Mouse (Mus musculus) kidney, embryonic 15.5 days (tissue): ENCODE measurements around the gene Cfd. TPM values are rescaled to one million over a fixed set of nuclear protein-coding genes. Genes with fewer than 3 reads are reported as not detected.
A peak's percentile ranks its signal among the peaks of the same experiment; 100 is the strongest.

Experiments
- ATAC-seq: fragments of 200-750 bp; cut with Nextera tagmentation; replicated peaks from 2 replicates; pipeline ENCODE4 v1.8.0; 2017; ENCODE audit warnings: moderate TSS enrichment; ENCODE audit not compliant: low FRiP score
- H3K27ac ChIP-seq: fragments of 300-500 bp; sonication (generic); 2 replicates; pipeline ENCODE4 v1.5.1; 2015; ENCODE audit warnings: mild to moderate bottlenecking, inconsistent platforms
- H3K27me3 ChIP-seq: fragments of 300-500 bp; sonication (generic); 2 replicates; pipeline ENCODE4 v1.6.1; 2015; ENCODE audit warnings: inconsistent platforms
- H3K36me3 ChIP-seq: fragments of 300-500 bp; sonication (generic); 2 replicates; pipeline ENCODE4 v1.6.1; 2015; ENCODE audit warnings: inconsistent platforms
- H3K4me1 ChIP-seq: fragments of 300-500 bp; sonication (generic); 2 replicates; pipeline ENCODE4 v1.6.1; 2015; ENCODE audit warnings: inconsistent platforms
- H3K4me2 ChIP-seq: fragments of 300-500 bp; sonication (generic); 2 replicates; pipeline ENCODE4 v1.6.1; 2015; ENCODE audit warnings: moderate library complexity, mild to moderate bottlenecking, inconsistent platforms
- H3K4me3 ChIP-seq: fragments of 300-500 bp; sonication (generic); replicated peaks from 2 replicates; pipeline ENCODE4 v1.5.1; 2015; ENCODE audit warnings: mild to moderate bottlenecking, inconsistent platforms
- H3K9ac ChIP-seq: fragments of 300-500 bp; sonication (generic); 2 replicates; pipeline ENCODE4 v1.6.1; 2015; ENCODE audit warnings: mild to moderate bottlenecking, inconsistent platforms
- H3K9me3 ChIP-seq: fragments of 300-500 bp; sonication (generic); replicated peaks from 2 replicates; pipeline ENCODE4 v1.6.1; 2016; ENCODE audit warnings: inconsistent platforms
- WGBS: fragments of 180-500 bp; shearing (Covaris S2); methylation state at CpG from one replicate; pipeline ENCODE4 v1.1.7; 2015; ENCODE audit warnings: mixed read lengths; 5-methylcytosine and 5-hydroxymethylcytosine counted together
- polyA plus RNA-seq: library from polyadenylated mRNA; unstranded; fragments of >200 nt; fragmentation: Nextera tagmentation; extraction: Ambion mirVana; gene quantifications from 2 replicates; pipeline ENCODE4 v1.2.1, GENCODE M21; 2015

The Cfd gene
- polyA plus RNA-seq, 1 experiment from 2014 or later, result not detected

GRCm38 (mm10) chr10:79914948-79915596 lies 24.4 kb downstream of the Cfd start:
- H3K9ac ChIP-seq, result no peak overlapping the region
- H3K9me3 ChIP-seq, result no peaks in the 10 kb centered on the region
- H3K4me2 ChIP-seq, result peak overlapping the region; percentile 78; the same call in 1 of the 2 replicates
- 0 out of 2 replicates have a peak overlapping the region, but pooled peaks have one; percentile 83 for H3K4me3 ChIP-seq
- no peak overlapping the region for H3K27ac ChIP-seq
- H3K27me3 ChIP-seq, result peaks cover 30% of the 10 kb centered on the region
- H3K36me3 ChIP-seq, result peaks cover 27% of the 10 kb centered on the region
- WGBS, result 66% methylated on average over 7 of the region's 7 CpGs
- peaks cover 54% of the 10 kb centered on the region for H3K4me1 ChIP-seq
- no peak for ATAC-seq

GRCm38 (mm10) chr10:79916081-79916480 lies 25.4 kb downstream of the Cfd start:
- peak overlapping the region; percentile 78 for H3K4me2 ChIP-seq
- peaks cover 65% of the 10 kb centered on the region for H3K4me1 ChIP-seq
- no peak for ATAC-seq
- H3K27ac ChIP-seq, result peak overlapping the region; percentile 89
- peak overlapping the region; percentile 83 for H3K4me3 ChIP-seq
- H3K9ac ChIP-seq, result peak overlapping the region; percentile 96
- H3K9me3 ChIP-seq, result no peaks in the 10 kb centered on the region
- WGBS, result 6% methylated on average over 8 of the region's 8 CpGs
- H3K36me3 ChIP-seq, result peaks cover 19% of the 10 kb centered on the region
- H3K27me3 ChIP-seq, result peaks cover 40% of the 10 kb centered on the region

GRCm38 (mm10) chr10:79916808-79917531 lies 26.3 kb downstream of the Cfd start, which contains the start of gene Kiss1r:
TSS of gene Kiss1r (plus strand) at chr10:79916971.
- H3K27ac ChIP-seq, result peak within 1 kb of the TSS; percentile 89
- H3K4me3 ChIP-seq, result peak within 1 kb of the TSS; percentile 83
- H3K9me3 ChIP-seq, result no peaks in the 10 kb centered on the region
- peaks cover 10% of the 10 kb centered on the region for H3K36me3 ChIP-seq
- H3K4me1 ChIP-seq, result peaks cover 73% of the 10 kb centered on the region
- WGBS, result 2% methylated on average over 41 of the region's 42 CpGs
- H3K27me3 ChIP-seq, result peaks cover 49% of the 10 kb centered on the region
- peak within 1 kb of the TSS; percentile 96 for H3K9ac ChIP-seq
- ATAC-seq, result peak; percentile 84
- H3K4me2 ChIP-seq, result peak within 1 kb of the TSS; percentile 78

- WGBS, result 69% methylated on average over 5 of the region's 5 CpGs
- no peak for ATAC-seq
- H3K9me3 ChIP-seq, result no peaks in the 10 kb centered on the region
- peaks cover 55% of the 10 kb centered on the region for H3K27me3 ChIP-seq
- peak overlapping the region; percentile 83 for H3K4me3 ChIP-seq
- H3K4me2 ChIP-seq, result peak overlapping the region; percentile 78
- H3K9ac ChIP-seq, result peak overlapping the region; percentile 96; the same call in 1 of the 2 replicates
- no peak overlapping the region for H3K27ac ChIP-seq
- H3K36me3 ChIP-seq, result peaks cover 4% of the 10 kb centered on the region; the same call in 1 of the 2 replicates
- peaks cover 73% of the 10 kb centered on the region for H3K4me1 ChIP-seq
Observed at GRCm38 (mm10) chr10:79917532-79918100, 27.0 kb downstream of the Cfd start.

GRCm38 (mm10) chr10:79918231-79919078 lies 27.8 kb downstream of the Cfd start:
- Histone ChIP-seq H3K27ac (no peak overlapping the region), H3K9ac (0 out of 2 replicates have a peak overlapping the region, but pooled peaks have one; percentile 5), H3K36me3 (no peaks in the 10 kb centered on the region), H3K27me3 (peaks cover 63% of the 10 kb centered on the region), H3K4me3 (peak overlapping the region; percentile 27), H3K4me1 (peaks cover 75% of the 10 kb centered on the region), H3K4me2 (peak overlapping the region; percentile 54), H3K9me3 (no peaks in the 10 kb centered on the region)
- no peak for ATAC-seq
- WGBS, result 7% methylated on average over 35 of the region's 35 CpGs

- Histone ChIP-seq H3K9me3 (no peaks in the 10 kb centered on the region), H3K4me2 (peak overlapping the region; percentile 54), H3K27me3 (peaks cover 65% of the 10 kb centered on the region), H3K4me1 (peaks cover 72% of the 10 kb centered on the region), H3K27ac (no peak overlapping the region), H3K36me3 (no peaks in the 10 kb centered on the region), H3K9ac (no peak overlapping the region), H3K4me3 (peak overlapping the region; percentile 27)
- ATAC-seq, result no peak
- WGBS, result 4% methylated on average over 21 of the region's 21 CpGs
Observed at GRCm38 (mm10) chr10:79919251-79919849, 28.7 kb downstream of the Cfd start.

GRCm38 (mm10) chr10:79920056-79920890 lies 29.6 kb downstream of the Cfd start:
- H3K27ac ChIP-seq, result no peak overlapping the region
- peaks cover 69% of the 10 kb centered on the region for H3K4me1 ChIP-seq
- peak overlapping the region; percentile 57 for H3K4me2 ChIP-seq
- H3K9me3 ChIP-seq, result no peaks in the 10 kb centered on the region
- 0 out of 2 replicates have a peak, but pooled peaks have one; percentile 5 for ATAC-seq
- WGBS, result 18% methylated on average over 26 of the region's 26 CpGs
- peak overlapping the region; percentile 34 for H3K4me3 ChIP-seq
- H3K27me3 ChIP-seq, result peaks cover 65% of the 10 kb centered on the region
- no peak overlapping the region for H3K9ac ChIP-seq
- H3K36me3 ChIP-seq, result no peaks in the 10 kb centered on the region

- H3K9me3 ChIP-seq, result no peaks in the 10 kb centered on the region
- peak within 1 kb of the TSS; percentile 35 for H3K9ac ChIP-seq
- peak within 1 kb of the TSS; percentile 34 for H3K4me3 ChIP-seq
- WGBS, result 5% methylated on average over 40 of the region's 41 CpGs
- no peaks in the 10 kb centered on the region for H3K36me3 ChIP-seq
- peaks cover 69% of the 10 kb centered on the region for H3K4me1 ChIP-seq
- H3K4me2 ChIP-seq, result peak within 1 kb of the TSS; percentile 57
- ATAC-seq, result no peak
- no peak within 1 kb of the TSS for H3K27ac ChIP-seq
- H3K27me3 ChIP-seq, result peaks cover 65% of the 10 kb centered on the region
Observed at GRCm38 (mm10) chr10:79920958-79921535, 30.4 kb downstream of the Cfd start, which contains the start of gene R3hdm4. TSS of gene R3hdm4 (minus strand) at chr10:79921208.

GRCm38 (mm10) chr10:79921572-79921971 lies 30.9 kb downstream of the Cfd start:
- Histone ChIP-seq H3K4me3 (peak overlapping the region; percentile 34), H3K36me3 (no peaks in the 10 kb centered on the region), H3K27ac (no peak overlapping the region), H3K9ac (peak overlapping the region; percentile 35), H3K27me3 (peaks cover 65% of the 10 kb centered on the region), H3K4me2 (peak overlapping the region; percentile 57), H3K9me3 (no peaks in the 10 kb centered on the region), H3K4me1 (peaks cover 71% of the 10 kb centered on the region)
- WGBS, result under 1% methylated on average over 34 of the region's 34 CpGs
- no peak for ATAC-seq
